Mouse (Mus musculus): ENCODE results near the gene Hat1. TPM values are rescaled to one million over a fixed set of nuclear protein-coding genes. Genes with fewer than 3 reads are reported as not detected.

Gene Hat1
- polyA plus RNA-seq, 1 experiment from 2014 or later, result 49.2 TPM

GRCm38 (mm10) chr2:71387766-71388165 lies 992 bp upstream of the Hat1 start:
- H3K4me1 ChIP-seq (replicated peaks), result peaks cover 13% of the 10 kb centered on the region
- no peak overlapping the region for H3K4me3 ChIP-seq
- no peaks in the 10 kb centered on the region for H3K9me3 ChIP-seq
- H3K4me2 ChIP-seq, result no peak overlapping the region
- no peak overlapping the region for H3K27ac ChIP-seq (replicated peaks)
- H3K27me3 ChIP-seq, result no peaks in the 10 kb centered on the region
- H3K36me3 ChIP-seq, result peaks cover 15% of the 10 kb centered on the region
- 92% methylated on average over 6 of the region's 6 CpGs for WGBS
- ATAC-seq (ENCODE audit: low read depth), result no peak
- no peak overlapping the region for H3K9ac ChIP-seq

- Histone ChIP-seq H3K9ac (peak overlapping the region; percentile 77), H3K36me3 (peaks cover 23% of the 10 kb centered on the region), H3K4me2 (peak overlapping the region; percentile 90), H3K27ac (replicated peaks) (no peak overlapping the region), H3K4me3 (peak overlapping the region; percentile 93), H3K27me3 (no peaks in the 10 kb centered on the region), H3K9me3 (no peaks in the 10 kb centered on the region), H3K4me1 (replicated peaks) (peaks cover 13% of the 10 kb centered on the region)
- no peak for ATAC-seq (ENCODE audit: low read depth)
- WGBS, result 71% methylated on average over 9 of the region's 9 CpGs
Observed at GRCm38 (mm10) chr2:71389864-71390263, 1.1 kb downstream of the Hat1 start.

GRCm38 (mm10) chr2:71405613-71406012 lies 16.9 kb downstream of the Hat1 start:
- no peak overlapping the region for H3K27ac ChIP-seq (replicated peaks)
- H3K4me2 ChIP-seq, result no peak overlapping the region
- H3K9me3 ChIP-seq, result no peaks in the 10 kb centered on the region
- H3K4me3 ChIP-seq, result no peak overlapping the region
- no peak for ATAC-seq (ENCODE audit: low read depth)
- peaks cover 8% of the 10 kb centered on the region for H3K36me3 ChIP-seq
- WGBS, result 97% methylated on average over 1 of the region's 1 CpGs
- no peak overlapping the region for H3K9ac ChIP-seq
- no peaks in the 10 kb centered on the region for H3K27me3 ChIP-seq
- no peaks in the 10 kb centered on the region for H3K4me1 ChIP-seq (replicated peaks)

- WGBS, result 27% methylated on average over 3 of the region's 3 CpGs
- no peak overlapping the region for H3K4me3 ChIP-seq
- H3K4me2 ChIP-seq, result no peak overlapping the region
- no peak overlapping the region for H3K27ac ChIP-seq (replicated peaks)
- ATAC-seq (ENCODE audit: low read depth), result no peak
- no peaks in the 10 kb centered on the region for H3K27me3 ChIP-seq
- H3K9me3 ChIP-seq, result no peaks in the 10 kb centered on the region
- peaks cover 3% of the 10 kb centered on the region; the same call in 1 of the 2 replicates for H3K4me1 ChIP-seq (replicated peaks)
- no peak overlapping the region for H3K9ac ChIP-seq
- H3K36me3 ChIP-seq, result peaks cover 19% of the 10 kb centered on the region
Observed at GRCm38 (mm10) chr2:71418760-71419280, 30.1 kb downstream of the Hat1 start.

GRCm38 (mm10) chr2:71419408-71419807 lies 30.6 kb downstream of the Hat1 start:
- no peak overlapping the region for H3K9ac ChIP-seq

GRCm38 (mm10) chr2:71420895-71421425 lies 32.2 kb downstream of the Hat1 start:
- no peak overlapping the region for H3K27ac ChIP-seq (replicated peaks)
- H3K36me3 ChIP-seq, result peaks cover 19% of the 10 kb centered on the region
- no peak overlapping the region for H3K4me2 ChIP-seq
- ATAC-seq (ENCODE audit: low read depth), result no peak
- no peaks in the 10 kb centered on the region for H3K9me3 ChIP-seq
- H3K9ac ChIP-seq, result no peak overlapping the region
- H3K27me3 ChIP-seq, result no peaks in the 10 kb centered on the region
- peaks cover 3% of the 10 kb centered on the region; the same call in 1 of the 2 replicates for H3K4me1 ChIP-seq (replicated peaks)
- WGBS, result 54% methylated on average over 9 of the region's 9 CpGs
- no peak overlapping the region for H3K4me3 ChIP-seq

More at GRCm38 (mm10) chr2:71419408-71419807, 30.6 kb downstream of the Hat1 start:
- H3K4me3 ChIP-seq, result no peak overlapping the region
- no peak for ATAC-seq (ENCODE audit: low read depth)
- H3K36me3 ChIP-seq, result peaks cover 19% of the 10 kb centered on the region
- H3K27me3 ChIP-seq, result no peaks in the 10 kb centered on the region
- peaks cover 3% of the 10 kb centered on the region; the same call in 1 of the 2 replicates for H3K4me1 ChIP-seq (replicated peaks)
- 74% methylated on average over 3 of the region's 3 CpGs for WGBS
- no peak overlapping the region for H3K27ac ChIP-seq (replicated peaks)
- H3K9me3 ChIP-seq, result no peaks in the 10 kb centered on the region
- H3K4me2 ChIP-seq, result no peak overlapping the region

GRCm38 (mm10) chr2:71424545-71424944 lies 35.8 kb downstream of the Hat1 start:
- no peak overlapping the region for H3K4me3 ChIP-seq
- H3K36me3 ChIP-seq, result peaks cover 21% of the 10 kb centered on the region
- no peak overlapping the region for H3K9ac ChIP-seq
- H3K9me3 ChIP-seq, result no peaks in the 10 kb centered on the region
- no peak overlapping the region for H3K4me2 ChIP-seq
- ATAC-seq (ENCODE audit: low read depth), result no peak
- H3K27ac ChIP-seq (replicated peaks), result no peak overlapping the region
- WGBS, result 93% methylated on average over 4 of the region's 4 CpGs
- no peaks in the 10 kb centered on the region for H3K27me3 ChIP-seq
- no peaks in the 10 kb centered on the region for H3K4me1 ChIP-seq (replicated peaks)

GRCm38 (mm10) chr2:71435440-71435839 lies 46.7 kb downstream of the Hat1 start:
- no peaks in the 10 kb centered on the region for H3K27me3 ChIP-seq
- ATAC-seq (ENCODE audit: low read depth), result no peak
- no peaks in the 10 kb centered on the region for H3K9me3 ChIP-seq
- no peak overlapping the region for H3K4me3 ChIP-seq
- H3K27ac ChIP-seq (replicated peaks), result no peak overlapping the region
- H3K4me2 ChIP-seq, result no peak overlapping the region
- 95% methylated on average over 4 of the region's 4 CpGs for WGBS
- H3K9ac ChIP-seq, result no peak overlapping the region
- no peaks in the 10 kb centered on the region for H3K4me1 ChIP-seq (replicated peaks)
- peaks cover 22% of the 10 kb centered on the region for H3K36me3 ChIP-seq

GRCm38 (mm10) chr2:71443376-71443775 lies 54.6 kb downstream of the Hat1 start:
- Histone ChIP-seq H3K4me1 (replicated peaks) (no peaks in the 10 kb centered on the region), H3K27ac (replicated peaks) (no peak overlapping the region), H3K27me3 (no peaks in the 10 kb centered on the region), H3K4me2 (no peak overlapping the region), H3K4me3 (no peak overlapping the region), H3K9me3 (no peaks in the 10 kb centered on the region), H3K36me3 (peaks cover 12% of the 10 kb centered on the region), H3K9ac (no peak overlapping the region)
- WGBS, result 42% methylated on average over 2 of the region's 2 CpGs
- no peak for ATAC-seq (ENCODE audit: low read depth)

- H3K4me3 ChIP-seq, result no peak overlapping the region
- H3K9ac ChIP-seq, result no peak overlapping the region
- 50% methylated on average over 17 of the region's 17 CpGs for WGBS
- peaks cover 6% of the 10 kb centered on the region for H3K36me3 ChIP-seq
- H3K4me1 ChIP-seq (replicated peaks), result no peaks in the 10 kb centered on the region
- H3K27ac ChIP-seq (replicated peaks), result no peak overlapping the region
- H3K9me3 ChIP-seq, result no peaks in the 10 kb centered on the region
- H3K27me3 ChIP-seq, result no peaks in the 10 kb centered on the region
- ATAC-seq (ENCODE audit: low read depth), result 0 out of 2 replicates have a peak, but pooled peaks have one; percentile 5
- H3K4me2 ChIP-seq, result no peak overlapping the region
Observed at GRCm38 (mm10) chr2:71445536-71446196, 56.9 kb downstream of the Hat1 start.

GRCm38 (mm10) chr2:71449604-71450003 lies 60.8 kb downstream of the Hat1 start:
- no peak for ATAC-seq (ENCODE audit: low read depth)

GRCm38 (mm10) chr2:71451761-71452160 lies 63.0 kb downstream of the Hat1 start:
- no peak overlapping the region for H3K4me2 ChIP-seq
- peaks cover 7% of the 10 kb centered on the region for H3K4me1 ChIP-seq (replicated peaks)
- peaks cover 8% of the 10 kb centered on the region for H3K27me3 ChIP-seq
- no peak overlapping the region for H3K9ac ChIP-seq
- no peaks in the 10 kb centered on the region for H3K36me3 ChIP-seq
- no peak overlapping the region for H3K4me3 ChIP-seq
- H3K27ac ChIP-seq (replicated peaks), result no peak overlapping the region
- WGBS, result 67% methylated on average over 5 of the region's 5 CpGs
- ATAC-seq (ENCODE audit: low read depth), result no peak
- no peaks in the 10 kb centered on the region for H3K9me3 ChIP-seq

More at GRCm38 (mm10) chr2:71449604-71450003, 60.8 kb downstream of the Hat1 start:
- Histone ChIP-seq H3K36me3 (no peaks in the 10 kb centered on the region), H3K9ac (no peak overlapping the region), H3K4me1 (replicated peaks) (peaks cover 7% of the 10 kb centered on the region), H3K27me3 (peaks cover 8% of the 10 kb centered on the region), H3K27ac (replicated peaks) (no peak overlapping the region), H3K4me2 (no peak overlapping the region), H3K4me3 (no peak overlapping the region), H3K9me3 (no peaks in the 10 kb centered on the region)
- 21% methylated on average over 2 of the region's 2 CpGs for WGBS

Measured in neural tube, embryonic 13.5 days (tissue).